Mouse (Mus musculus): ENCODE results near the gene Dennd1a.

The Dennd1a gene

DNA sequence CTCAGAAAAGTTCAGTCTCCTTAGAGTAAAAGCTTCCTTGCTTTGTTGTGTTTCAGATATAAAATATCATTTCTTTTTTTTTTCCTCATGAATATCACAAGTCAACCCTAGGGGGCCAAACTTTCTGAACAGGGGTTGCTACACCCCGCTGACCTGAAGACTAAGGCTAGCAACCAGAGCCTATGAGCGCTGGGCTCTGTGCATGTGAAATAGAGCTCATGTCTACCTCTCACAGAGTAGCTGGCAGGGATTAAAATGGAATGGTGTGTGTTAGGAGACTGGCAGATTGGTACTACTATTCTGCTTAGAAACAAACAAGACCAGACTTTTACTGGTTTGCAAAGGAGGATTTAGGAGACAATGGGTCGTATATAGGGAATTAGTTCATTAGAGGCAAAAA lies 258.9 kb downstream of the Dennd1a start:
- DNase-seq: no peak

DNA sequence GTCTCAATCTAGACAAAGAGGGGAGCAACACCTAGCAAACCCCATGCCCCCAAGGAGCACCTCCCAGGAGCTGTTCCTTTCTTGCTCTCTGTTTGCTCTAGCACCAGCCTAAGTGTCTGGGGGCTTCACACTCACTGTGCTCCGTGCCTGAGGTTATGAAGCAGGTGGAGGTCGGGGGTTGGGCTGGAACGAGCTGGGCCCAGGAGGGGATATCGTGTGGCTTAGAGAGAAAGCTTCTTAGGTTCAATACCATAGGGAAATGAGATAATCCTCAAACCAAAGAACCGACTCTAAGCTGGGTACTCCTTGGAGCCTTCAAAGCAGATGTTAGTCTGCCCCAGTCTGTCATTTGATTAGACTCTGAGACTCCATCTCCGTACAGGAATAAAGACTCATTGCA lies 261.6 kb downstream of the Dennd1a start:
- DNase-seq: no peak

DNA sequence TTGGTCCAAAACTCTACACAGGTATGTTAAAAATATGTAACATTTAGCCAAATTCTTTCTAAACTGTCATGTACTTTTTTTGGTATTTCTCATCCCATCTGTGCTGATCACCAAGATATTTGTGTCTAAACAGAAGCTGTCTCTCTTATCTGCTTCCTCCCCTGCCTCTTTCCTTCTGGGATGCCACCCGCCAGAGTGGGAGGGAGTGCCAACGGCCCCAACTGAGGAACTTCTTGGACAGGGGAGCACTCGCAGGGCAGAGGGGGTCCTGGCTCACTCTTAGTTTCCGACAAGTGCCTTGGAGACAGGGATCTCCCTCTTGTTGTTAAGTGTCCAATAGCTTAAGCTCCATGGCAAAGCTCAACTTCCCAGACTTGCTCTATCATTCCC lies 263.5 kb downstream of the Dennd1a start:
- DNase-seq: no peak

DNA sequence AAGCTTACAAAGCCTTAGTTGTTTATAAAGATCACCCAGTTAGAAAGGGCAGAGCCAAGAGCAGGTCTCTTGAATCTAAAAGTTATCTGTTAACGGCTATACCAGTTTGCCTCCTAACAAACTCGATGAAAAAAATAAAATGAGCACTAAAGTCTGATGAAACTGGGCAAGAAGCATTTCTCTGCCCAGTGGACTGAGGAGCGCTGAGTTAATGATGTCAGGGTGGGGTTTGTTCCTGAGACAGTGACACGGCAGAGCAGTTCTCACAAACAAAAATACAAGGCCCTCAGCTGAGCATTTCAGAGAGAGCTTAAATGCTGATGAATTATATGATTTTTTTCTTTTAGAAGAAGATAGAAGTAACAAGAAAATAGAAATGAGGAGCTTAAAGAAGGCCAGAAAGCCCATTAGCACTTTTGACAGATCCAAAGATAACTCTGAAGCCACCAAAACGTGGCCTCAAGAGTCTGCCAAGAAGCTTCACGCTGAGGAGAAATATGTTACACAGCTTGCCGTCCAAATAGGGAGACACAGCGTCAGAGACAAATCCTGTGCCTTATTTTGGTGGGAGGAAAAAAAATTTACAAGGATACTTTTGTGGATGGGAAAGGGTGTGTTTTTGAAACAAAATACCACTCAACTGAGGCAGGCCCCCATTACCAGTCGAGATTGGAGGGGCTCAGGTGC lies 264.0 kb downstream of the Dennd1a start:
- DNase-seq: no peak

DNA sequence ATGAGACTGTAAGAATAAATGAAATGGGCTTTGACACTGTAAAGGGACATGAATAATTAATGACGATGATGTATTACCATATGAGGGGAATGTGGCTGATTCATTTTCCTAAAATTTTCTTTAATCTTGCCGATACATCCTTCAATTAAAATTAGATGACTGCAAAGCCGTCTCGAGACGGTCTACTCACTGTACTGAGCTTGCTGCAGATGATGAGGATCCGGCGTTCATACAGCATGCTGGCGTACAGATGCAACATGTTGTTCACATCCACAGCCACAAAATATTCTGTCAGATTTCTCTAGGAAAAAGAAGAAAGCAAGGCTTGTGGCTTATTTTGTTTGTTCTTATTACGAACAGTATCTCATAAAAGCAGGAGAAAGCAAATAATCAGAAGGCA lies 266.0 kb downstream of the Dennd1a start:
- no peak for DNase-seq

DNA sequence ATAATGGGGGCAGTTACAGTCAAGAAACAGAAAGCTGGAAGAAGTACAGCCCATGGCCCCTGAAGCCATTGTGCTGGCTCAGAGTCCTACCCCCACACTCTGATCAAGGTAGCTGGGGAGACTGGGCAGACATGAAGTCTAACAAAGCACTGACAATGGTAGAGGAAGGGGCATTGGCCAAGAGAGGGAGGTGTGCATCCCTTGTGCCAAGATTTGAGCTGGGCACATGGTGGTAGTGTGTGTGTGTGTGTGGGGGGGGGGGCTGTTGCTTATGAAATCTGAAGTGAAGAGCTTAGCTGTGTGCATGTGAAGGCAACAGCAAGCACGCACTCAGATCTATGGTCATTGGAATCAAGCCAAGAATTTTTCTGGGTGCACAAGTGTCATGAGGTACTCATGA lies 272.5 kb downstream of the Dennd1a start:
- DNase-seq: no peak

DNA sequence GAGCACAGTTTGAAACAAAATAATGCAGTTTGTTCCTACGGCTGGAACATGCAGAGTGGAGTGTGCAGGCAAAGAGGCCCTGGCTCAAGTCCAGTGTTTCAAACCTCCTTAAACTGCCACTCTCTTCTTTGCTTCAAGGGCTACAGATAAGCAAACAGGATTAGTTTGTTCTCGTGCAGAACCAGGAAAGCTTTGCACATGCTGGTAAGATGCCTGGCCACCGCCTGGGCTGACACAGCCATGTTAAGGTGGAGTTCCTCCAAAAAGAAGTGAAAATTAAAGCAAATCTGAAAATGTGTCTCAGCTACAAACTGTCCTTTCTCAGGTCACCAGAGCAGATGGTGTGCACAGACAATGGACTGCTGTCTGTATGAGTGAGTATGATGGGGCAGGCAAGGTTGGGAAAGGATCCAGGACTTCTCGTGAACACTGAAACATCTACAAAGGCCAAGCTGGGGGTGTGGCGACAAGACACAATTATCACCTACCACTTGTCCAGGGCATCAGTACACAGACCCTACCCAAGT lies 273.3 kb downstream of the Dennd1a start:
- no peak for DNase-seq

DNA sequence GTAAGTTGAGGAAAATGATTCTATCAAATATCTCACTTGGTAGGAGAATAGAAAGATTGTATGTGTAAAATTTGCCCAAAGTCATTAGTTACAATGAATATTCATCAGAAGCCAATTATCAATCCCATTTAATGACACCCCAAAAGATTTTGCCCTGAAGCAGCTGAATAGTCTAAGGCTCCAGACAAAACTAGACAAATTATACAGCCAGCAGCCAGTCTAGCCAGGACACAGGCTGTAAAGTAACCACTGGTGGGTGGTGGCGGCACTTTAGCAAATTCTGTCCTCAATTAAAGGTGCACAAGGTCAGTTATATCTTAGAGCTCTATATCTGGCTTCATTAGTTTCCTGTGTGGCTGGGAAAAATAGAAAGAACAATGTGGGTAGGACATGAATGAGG lies 280.0 kb downstream of the Dennd1a start:
- no peak for DNase-seq

DNA sequence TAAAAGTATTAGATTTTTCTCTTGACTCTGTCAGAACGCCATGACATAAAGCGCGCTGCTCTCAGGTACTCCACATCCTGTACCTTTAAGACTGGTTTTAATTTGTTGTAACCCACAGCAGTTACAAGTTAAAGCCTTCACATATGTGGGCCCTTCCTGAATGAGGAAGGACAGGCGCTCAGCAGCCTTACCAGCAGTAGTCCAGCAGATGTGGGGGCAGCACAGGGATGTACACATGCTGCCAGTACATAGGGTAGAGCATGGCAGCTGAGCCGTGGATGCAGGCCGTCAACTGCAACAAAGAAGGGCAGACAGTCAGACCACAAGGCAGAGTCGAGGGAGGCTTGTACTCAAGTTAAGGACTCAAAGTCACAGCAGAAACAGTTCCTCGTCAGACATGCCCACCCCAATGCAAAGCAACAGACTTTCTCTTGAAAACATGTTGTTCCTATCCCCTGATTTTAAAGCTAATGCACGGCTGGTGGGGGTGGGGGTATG lies 284.0 kb downstream of the Dennd1a start:
- DNase-seq: no peak

DNA sequence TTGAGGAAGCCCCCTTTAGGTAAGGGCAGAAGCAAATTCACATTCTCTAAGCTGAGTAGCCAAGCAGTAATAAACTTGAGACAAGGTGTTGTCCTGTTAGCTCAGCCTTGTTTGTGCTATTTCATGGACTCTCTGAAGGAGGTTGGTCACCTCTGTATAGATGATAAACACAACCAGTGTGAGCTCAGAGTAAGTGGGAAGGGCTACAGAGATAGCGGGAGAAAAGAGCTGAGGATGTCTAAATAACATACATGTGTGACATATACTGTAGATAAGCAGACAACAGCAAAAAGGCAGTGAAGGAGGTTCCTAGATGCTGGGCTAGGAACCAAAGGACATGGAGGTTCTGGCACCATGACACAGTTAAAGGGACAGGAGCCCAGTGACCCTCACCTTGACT lies 286.2 kb downstream of the Dennd1a start:
- DNase-seq: no peak

DNA sequence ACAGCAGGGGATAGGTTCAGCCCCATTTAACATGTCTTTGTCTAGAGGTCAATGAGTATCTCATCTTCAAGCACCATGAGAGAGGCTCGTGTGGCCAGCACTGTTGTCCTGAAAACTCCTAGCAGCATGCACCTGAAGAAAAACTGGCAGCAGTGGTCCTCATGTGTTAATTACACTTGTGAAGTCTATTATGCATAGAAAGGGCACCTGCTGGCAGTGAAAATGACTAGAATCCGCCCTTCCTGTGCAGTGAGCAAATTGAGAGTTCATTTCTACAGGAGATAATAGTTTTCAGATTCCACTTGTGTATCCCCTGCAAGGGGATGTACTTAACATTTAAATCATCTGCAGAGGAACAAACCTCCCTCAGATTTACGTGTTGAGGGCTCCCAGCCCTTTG lies 289.2 kb downstream of the Dennd1a start:
- no peak for DNase-seq

DNA sequence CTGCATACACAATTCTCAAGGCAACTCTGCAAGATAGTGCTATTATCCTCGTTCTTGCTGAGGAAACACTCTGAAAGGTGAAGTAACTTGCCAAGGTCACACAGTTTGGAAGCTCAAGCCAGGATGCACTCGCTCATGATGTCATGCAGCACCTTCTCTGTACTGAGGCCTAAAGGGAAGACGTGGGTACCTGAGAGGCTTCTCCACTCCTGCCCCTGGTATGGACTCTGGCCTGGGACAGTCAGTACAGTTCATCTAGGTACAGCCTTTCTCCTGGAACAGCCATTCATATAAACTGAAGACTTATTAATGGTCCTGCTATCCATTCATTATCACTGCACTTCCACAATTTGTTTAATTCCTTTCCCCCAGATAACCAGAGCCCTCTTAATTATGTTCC lies 298.1 kb downstream of the Dennd1a start:
- no peak for DNase-seq

DNA sequence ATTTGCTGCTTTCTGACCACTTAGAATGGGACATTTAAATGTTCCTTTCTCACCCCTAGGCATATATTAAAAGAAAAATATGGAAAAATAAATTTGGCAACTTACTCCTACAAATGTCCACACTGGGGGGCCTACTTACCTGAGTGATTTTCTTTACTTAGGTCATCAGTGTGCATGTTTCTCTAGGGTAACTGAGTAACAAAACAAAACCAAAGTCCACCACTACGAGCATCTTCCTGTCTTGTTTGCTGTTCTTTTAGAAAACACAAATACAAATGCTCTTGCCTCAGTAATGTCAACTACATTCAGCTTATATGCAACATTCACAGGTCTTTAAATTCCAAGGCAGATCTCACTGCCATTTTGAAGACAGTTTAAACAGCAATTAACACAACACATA lies 298.9 kb downstream of the Dennd1a start:
- DNase-seq: no peak

DNA sequence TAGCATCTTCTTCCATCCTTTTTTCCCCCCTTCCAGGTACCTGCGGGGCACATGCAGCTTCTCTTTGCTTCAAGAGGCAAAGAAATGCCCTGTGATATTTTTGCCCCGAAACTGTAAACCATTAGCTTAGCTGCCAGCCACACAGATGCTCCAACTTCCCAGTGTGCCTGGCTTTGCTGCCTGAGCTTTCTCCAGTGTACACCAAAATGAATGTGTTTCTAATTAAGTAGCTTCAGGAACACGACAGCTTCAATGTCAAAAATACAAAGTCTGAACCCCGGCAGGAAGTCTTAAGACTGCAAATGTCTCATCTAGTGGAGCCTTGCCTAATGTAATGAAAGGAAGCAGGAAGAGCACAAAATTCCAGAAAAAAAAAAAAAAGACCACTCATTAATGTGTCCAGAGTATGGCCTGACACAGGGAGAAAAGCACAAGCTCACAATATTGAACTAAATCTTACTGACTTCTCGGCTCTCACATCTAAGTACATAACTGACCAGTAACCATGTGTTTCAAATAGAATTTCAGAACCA lies 301.4 kb downstream of the Dennd1a start:
- no peak for DNase-seq

DNA sequence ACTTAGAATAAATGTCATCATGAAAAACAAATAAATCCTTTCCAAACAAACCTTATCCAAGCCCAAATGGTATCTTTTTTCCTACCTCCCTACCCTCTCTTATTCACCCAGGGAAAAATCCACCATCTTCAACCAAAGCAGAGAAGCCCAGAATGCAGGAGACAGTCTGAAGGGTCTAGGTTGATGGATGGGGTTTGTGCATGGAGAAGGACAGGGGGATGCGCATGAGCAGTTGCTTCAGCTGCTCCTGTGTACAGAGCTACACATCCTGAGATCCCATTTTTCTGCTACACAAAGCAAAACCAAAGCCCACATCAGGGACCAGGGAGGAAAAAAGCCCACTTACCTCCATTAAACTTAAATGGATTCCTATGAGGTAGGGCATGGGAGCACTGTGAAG lies 304.5 kb downstream of the Dennd1a start:
- DNase-seq: no peak

DNA sequence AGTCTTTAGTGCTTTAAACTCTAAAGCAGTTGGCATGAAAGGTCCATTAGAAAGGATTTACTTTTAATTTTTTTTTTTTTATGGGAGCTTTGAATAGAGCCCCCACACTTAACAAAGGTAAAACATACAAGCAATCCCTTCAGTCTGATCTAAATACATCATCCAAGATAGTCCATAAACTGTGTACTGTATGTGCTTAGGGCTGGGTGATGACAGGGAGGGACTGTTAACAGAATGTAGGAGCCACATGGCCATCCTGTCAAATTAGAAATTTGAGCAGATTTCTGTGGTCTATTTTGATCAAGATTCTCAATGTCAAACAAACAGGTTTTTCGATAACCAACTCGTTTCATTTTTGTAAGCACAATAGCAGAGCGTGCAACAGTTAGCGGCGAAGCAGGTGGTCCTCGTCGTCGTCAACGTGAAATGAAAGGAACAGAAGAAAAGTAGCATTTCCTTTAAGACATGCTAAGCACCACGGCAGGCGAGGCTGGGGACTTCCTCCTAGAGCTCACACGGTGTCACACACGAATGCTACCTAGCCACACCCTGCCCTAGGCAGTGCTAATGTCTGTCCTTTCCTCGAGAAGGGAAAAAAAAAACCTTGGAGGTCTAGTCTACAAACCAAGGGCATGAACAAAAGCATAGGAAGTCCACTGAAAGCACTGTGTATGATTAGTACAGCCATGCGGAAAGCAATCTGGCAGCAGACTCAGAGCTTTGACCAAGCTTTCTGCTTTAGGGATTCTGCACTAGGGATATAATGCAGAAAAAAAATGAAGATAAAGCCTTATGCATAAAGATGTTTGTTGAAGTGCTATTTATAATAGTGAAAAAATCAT lies 305.4 kb downstream of the Dennd1a start:
- peak; percentile 27 to 40 for DNase-seq

DNA sequence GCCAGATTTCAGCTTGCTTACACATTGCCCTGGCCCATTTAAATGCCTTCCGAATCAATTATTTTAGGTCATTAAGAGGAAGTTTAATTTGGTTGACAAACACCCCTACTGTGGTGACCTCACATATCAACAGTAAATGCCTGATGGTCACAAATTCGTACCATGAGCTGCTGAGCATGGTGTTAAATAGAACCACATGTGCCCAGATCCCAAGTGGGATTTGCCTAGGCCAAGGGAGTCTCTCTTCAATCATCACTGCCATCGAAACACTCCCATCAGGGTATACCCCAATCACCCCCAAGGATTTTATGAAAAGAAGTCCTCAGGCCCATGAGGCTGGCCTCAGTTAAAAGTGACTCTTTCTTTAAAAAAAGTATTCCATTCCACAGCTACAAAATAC lies 313.0 kb downstream of the Dennd1a start:
- no peak for DNase-seq

DNA sequence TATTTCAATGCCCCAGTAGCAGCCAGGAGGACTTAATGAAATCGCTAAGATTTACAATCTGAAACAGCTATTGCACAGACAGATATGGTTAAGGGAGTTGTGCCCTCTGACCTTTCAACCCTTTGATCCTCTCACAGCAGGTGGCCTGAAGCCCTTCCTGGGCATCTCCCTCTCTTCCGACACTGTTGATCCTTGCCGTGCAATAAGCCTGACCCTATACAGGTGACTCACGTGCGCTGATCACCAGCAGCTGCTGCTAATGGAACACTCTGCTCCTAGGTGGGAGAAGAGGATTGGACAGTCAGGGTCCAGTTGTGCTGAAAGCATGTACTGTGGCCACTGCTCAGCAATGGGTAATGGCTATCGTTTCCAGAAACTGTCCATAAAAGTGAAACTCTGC lies 314.6 kb downstream of the Dennd1a start:
- no peak for DNase-seq

DNA sequence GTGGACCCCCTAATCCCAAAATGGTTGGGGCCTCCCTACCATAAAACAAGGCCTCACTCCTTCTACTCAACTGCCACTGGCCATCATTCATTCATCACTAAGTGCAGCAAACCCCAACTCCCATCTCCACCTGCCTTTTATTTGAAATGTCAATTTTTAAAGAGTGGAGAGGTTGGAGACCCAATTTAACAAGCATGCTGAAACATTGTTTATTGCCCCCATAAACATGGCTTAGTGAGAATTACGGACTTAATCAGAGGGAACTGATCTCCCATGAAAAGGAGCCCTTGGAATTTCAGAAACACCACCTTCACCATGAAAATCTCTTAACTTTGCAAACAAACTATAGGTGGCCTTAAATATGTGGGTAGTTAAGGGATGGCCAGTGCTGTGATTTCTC lies 315.5 kb downstream of the Dennd1a start:
- DNase-seq: no peak

DNA sequence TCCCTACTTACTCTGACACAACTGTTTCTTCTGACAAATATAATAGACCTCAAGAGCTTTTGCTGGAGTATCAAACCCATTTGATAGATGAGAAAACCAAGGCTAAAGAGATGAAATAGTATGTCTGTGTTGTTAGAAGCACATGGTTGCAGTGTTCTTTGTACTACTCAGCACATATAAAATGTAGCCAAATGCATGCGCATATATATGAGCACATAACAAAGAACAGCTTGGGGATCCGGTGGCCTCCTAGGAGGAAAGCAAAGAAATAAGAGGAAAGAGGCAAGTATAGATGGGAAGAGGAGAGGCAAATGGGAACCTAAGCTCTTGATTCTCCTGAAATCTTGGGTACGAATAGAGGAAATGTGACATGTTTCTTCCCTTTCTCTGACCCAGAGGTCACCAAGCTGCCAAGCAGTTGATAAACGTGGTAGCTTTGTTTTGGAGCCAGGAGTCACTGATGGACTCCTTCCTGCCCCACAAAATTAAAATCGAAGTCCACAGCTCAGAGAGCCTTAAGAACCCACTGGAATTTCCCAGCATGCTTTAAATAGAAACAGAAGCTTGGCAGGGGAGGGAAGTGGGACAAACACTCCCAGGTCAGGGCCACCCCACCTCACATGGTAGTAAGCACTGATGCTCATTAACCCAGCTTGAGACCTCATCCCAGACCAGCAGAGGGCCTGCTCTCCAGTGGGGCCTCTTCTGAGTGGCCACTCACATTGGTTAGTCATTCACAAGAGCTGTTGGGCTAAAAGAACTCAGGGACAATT lies 317.3 kb downstream of the Dennd1a start:
- no peak for DNase-seq

DNA sequence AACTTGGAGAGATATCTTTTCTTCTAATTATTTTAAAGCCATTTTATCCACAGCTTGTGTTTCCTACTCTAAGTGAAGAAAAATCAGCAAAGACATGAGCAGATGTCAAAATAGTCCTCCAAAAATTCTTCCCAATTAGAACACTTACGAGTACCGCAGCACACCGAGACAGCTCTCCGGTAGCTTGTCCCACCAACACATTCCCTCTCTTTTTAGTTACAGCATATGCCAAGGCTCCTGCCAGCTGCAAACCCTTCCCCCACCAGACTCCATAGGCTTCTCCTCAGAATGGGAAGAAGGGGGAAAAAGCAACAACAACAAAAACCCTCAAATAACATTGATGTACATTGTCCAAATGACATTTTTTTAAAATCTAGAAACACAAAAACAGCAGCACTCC lies 322.7 kb downstream of the Dennd1a start:
- DNase-seq: no peak

DNA sequence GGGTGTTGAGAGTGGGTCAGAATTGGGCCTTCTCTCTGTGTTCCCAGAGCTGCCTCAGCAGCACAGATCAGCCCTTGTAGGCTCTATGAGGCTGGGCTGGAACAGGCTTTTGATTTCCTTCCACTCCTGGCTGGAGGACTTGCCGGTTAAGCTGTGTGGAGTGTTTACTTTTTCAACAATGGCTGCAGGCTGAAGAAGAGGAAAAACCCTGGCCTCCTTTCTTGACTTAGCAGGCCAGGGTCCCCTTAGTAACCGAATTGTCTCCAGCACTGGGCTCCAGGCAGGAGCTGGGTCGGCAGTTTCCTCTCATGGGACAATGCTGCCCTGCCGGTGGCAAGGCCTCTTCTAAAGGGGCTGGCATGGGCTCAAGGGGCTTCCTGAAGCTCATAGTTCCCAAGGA lies 323.8 kb downstream of the Dennd1a start:
- DNase-seq: no peak

DNA sequence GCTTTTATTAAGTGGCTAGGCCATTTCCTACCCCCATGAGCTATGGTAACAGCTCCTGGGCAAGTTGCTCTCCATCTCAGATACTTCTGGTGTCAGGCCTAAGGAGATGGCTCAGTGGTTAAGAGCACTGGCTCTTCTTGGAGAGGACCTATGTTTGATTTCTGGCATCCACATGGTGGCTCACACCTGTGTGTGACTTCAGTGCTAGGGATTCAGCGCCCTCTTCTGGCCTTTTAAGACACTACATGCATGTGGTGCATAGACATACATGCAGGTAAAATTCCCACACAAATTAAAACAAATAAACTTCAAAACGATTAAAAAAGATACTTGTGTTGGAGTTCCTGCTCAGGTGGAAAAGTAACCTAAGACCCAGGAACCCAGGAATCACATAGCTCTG lies 338.8 kb downstream of the Dennd1a start:
- DNase-seq: no peak

Measured in spleen, adult 18-20 months (tissue).